Mouse (Mus musculus): Measurements from ENCODE around the gene Fam185a. TPM values are rescaled to one million over a fixed set of nuclear protein-coding genes. Genes with fewer than 3 reads are reported as not detected.
A peak's percentile ranks its signal among the peaks of the same experiment; 100 is the strongest.

Gene Fam185a
- total RNA-seq, 2 experiments from 2014 or later = 12.1 to 13.2 TPM

- Histone ChIP-seq H3K27ac (peak overlapping the region; percentile 15; the same call in 1 of the 2 replicates), H3K4me3 (no peak overlapping the region)
- DNase-seq (ENCODE audit: low spot score in 2 of 2) = no peak
- TF ChIP-seq CTCF (conservative IDR thresholded peaks at IDR 0.05) = no peak
These were observed 63.0 kb downstream of the Fam185a start for GRCm38 (mm10) chr5:21487716-21488115.

GRCm38 (mm10) chr5:21488506-21488905, 63.7 kb downstream of the Fam185a start:
- Histone ChIP-seq H3K27ac (peak overlapping the region; percentile 59; the same call in 1 of the 2 replicates), H3K4me3 (no peak overlapping the region)
- DNase-seq (ENCODE audit: low spot score in 2 of 2) = no peak
- TF ChIP-seq CTCF (conservative IDR thresholded peaks at IDR 0.05) = no peak

- H3K27ac ChIP-seq = peak overlapping the region; percentile 59; the same call in 1 of the 2 replicates
These were observed 64.4 kb downstream of the Fam185a start for GRCm38 (mm10) chr5:21489135-21489534.

GRCm38 (mm10) chr5:21491469-21491868, 66.7 kb downstream of the Fam185a start:
- H3K27ac ChIP-seq = no peak overlapping the region
- no peak for TF ChIP-seq CTCF (conservative IDR thresholded peaks at IDR 0.05)
- no peak for DNase-seq (ENCODE audit: low spot score in 2 of 2)
- no peak overlapping the region for H3K4me3 ChIP-seq

More at GRCm38 (mm10) chr5:21489135-21489534, 64.4 kb downstream of the Fam185a start:
- H3K4me3 ChIP-seq = no peak overlapping the region
- TF ChIP-seq CTCF (conservative IDR thresholded peaks at IDR 0.05) = no peak
- no peak for DNase-seq (ENCODE audit: low spot score in 2 of 2)

GRCm38 (mm10) chr5:21492213-21492612, 67.5 kb downstream of the Fam185a start:
- DNase-seq (ENCODE audit: low spot score in 2 of 2) = no peak
- TF ChIP-seq CTCF (conservative IDR thresholded peaks at IDR 0.05) = no peak
- Histone ChIP-seq H3K4me3 (no peak overlapping the region), H3K27ac (no peak overlapping the region)

GRCm38 (mm10) chr5:21493294-21493999, 68.7 kb downstream of the Fam185a start:
- TF ChIP-seq CTCF (conservative IDR thresholded peaks at IDR 0.05) = no peak
- DNase-seq (ENCODE audit: low spot score in 2 of 2) = no peak
- no peak overlapping the region for H3K27ac ChIP-seq

GRCm38 (mm10) chr5:21494781-21495180, 70.0 kb downstream of the Fam185a start:
- DNase-seq (ENCODE audit: low spot score in 2 of 2) = no peak
- TF ChIP-seq CTCF (conservative IDR thresholded peaks at IDR 0.05) = no peak
- Histone ChIP-seq H3K27ac (no peak overlapping the region), H3K4me3 (no peak overlapping the region)

More at GRCm38 (mm10) chr5:21493294-21493999, 68.7 kb downstream of the Fam185a start:
- H3K4me3 ChIP-seq = no peak overlapping the region

- TF ChIP-seq CTCF (conservative IDR thresholded peaks at IDR 0.05) = no peak
- H3K27ac ChIP-seq = no peak overlapping the region
These were observed 71.6 kb downstream of the Fam185a start for GRCm38 (mm10) chr5:21496321-21496720.

GRCm38 (mm10) chr5:21496881-21497280, 72.1 kb downstream of the Fam185a start:
- H3K4me3 ChIP-seq = no peak overlapping the region
- no peak overlapping the region for H3K27ac ChIP-seq
- DNase-seq (ENCODE audit: low spot score in 2 of 2) = no peak
- TF ChIP-seq CTCF (conservative IDR thresholded peaks at IDR 0.05) = no peak

More at GRCm38 (mm10) chr5:21496321-21496720, 71.6 kb downstream of the Fam185a start:
- DNase-seq (ENCODE audit: low spot score in 2 of 2) = no peak
- H3K4me3 ChIP-seq = no peak overlapping the region

- H3K4me3 ChIP-seq = no peak overlapping the region
- DNase-seq (ENCODE audit: low spot score in 2 of 2) = no peak
- no peak overlapping the region for H3K27ac ChIP-seq
- no peak for TF ChIP-seq CTCF (conservative IDR thresholded peaks at IDR 0.05)
These were observed 73.7 kb downstream of the Fam185a start for GRCm38 (mm10) chr5:21498490-21498889.

- no peak for DNase-seq (ENCODE audit: low spot score in 2 of 2)
- TF ChIP-seq CTCF (conservative IDR thresholded peaks at IDR 0.05) = no peak
- Histone ChIP-seq H3K4me3 (no peak overlapping the region), H3K27ac (no peak overlapping the region)
These were observed 74.2 kb downstream of the Fam185a start for GRCm38 (mm10) chr5:21498925-21499324.

- no peak overlapping the region for H3K4me3 ChIP-seq
- peak overlapping the region; percentile 11; the same call in 1 of the 2 replicates for H3K27ac ChIP-seq
- no peak for TF ChIP-seq CTCF (conservative IDR thresholded peaks at IDR 0.05)
- no peak for DNase-seq (ENCODE audit: low spot score in 2 of 2)
These were observed 75.4 kb downstream of the Fam185a start for GRCm38 (mm10) chr5:21500133-21500532.

- DNase-seq (ENCODE audit: low spot score in 2 of 2) = peak; percentile 57 to 59
- Histone ChIP-seq H3K27ac (peak overlapping the region; percentile 8; the same call in 1 of the 2 replicates), H3K4me3 (no peak overlapping the region)
- no peak for TF ChIP-seq CTCF (conservative IDR thresholded peaks at IDR 0.05)
These were observed 76.2 kb downstream of the Fam185a start for GRCm38 (mm10) chr5:21500941-21501340.

Data from layer of hippocampus, adult 2 months (tissue).